Mouse (Mus musculus): ENCODE results near the gene Anks6. TPM values are rescaled to one million over a fixed set of nuclear protein-coding genes. Genes with fewer than 3 reads are reported as not detected.

The Anks6 gene
- total RNA-seq, 2 experiments from 2014 or later, result 0.16 to 0.44 TPM

GRCm38 (mm10) chr4:46991016-46991958 is 65.9 kb downstream of the Anks6 start, which contains the start of gene Gabbr2:
TSS of gene Gabbr2 (minus strand) at chr4:46991873.
- no peak for ATAC-seq (ENCODE audit: poor library complexity, severe bottlenecking)

GRCm38 (mm10) chr4:46990281-46991015 is 66.8 kb downstream of the Anks6 start:
- no peak for ATAC-seq (ENCODE audit: poor library complexity, severe bottlenecking)

GRCm38 (mm10) chr4:46989842-46990241 is 67.4 kb downstream of the Anks6 start:
- ATAC-seq (ENCODE audit: poor library complexity, severe bottlenecking), result peak; percentile 47; the same call in 1 of the 2 replicates

- ATAC-seq (ENCODE audit: poor library complexity, severe bottlenecking), result no peak
These were observed 68.4 kb downstream of the Anks6 start for GRCm38 (mm10) chr4:46988824-46989223.

- ATAC-seq (ENCODE audit: poor library complexity, severe bottlenecking), result no peak
These were observed 69.0 kb downstream of the Anks6 start for GRCm38 (mm10) chr4:46988257-46988656.

GRCm38 (mm10) chr4:46987809-46988208 is 69.4 kb downstream of the Anks6 start:
- ATAC-seq (ENCODE audit: poor library complexity, severe bottlenecking), result no peak

GRCm38 (mm10) chr4:46986054-46986453 is 71.2 kb downstream of the Anks6 start:
- ATAC-seq (ENCODE audit: poor library complexity, severe bottlenecking), result no peak

- ATAC-seq (ENCODE audit: poor library complexity, severe bottlenecking), result no peak
These were observed 74.3 kb downstream of the Anks6 start for GRCm38 (mm10) chr4:46982912-46983311.

- no peak for ATAC-seq (ENCODE audit: poor library complexity, severe bottlenecking)
These were observed 75.1 kb downstream of the Anks6 start for GRCm38 (mm10) chr4:46982094-46982493.

GRCm38 (mm10) chr4:46978371-46978770 is 78.9 kb downstream of the Anks6 start:
- ATAC-seq (ENCODE audit: poor library complexity, severe bottlenecking), result no peak

GRCm38 (mm10) chr4:46977161-46977560 is 80.1 kb downstream of the Anks6 start:
- ATAC-seq (ENCODE audit: poor library complexity, severe bottlenecking), result no peak

GRCm38 (mm10) chr4:46976671-46977071 is 80.6 kb downstream of the Anks6 start:
- ATAC-seq (ENCODE audit: poor library complexity, severe bottlenecking), result no peak

- no peak for ATAC-seq (ENCODE audit: poor library complexity, severe bottlenecking)
These were observed 83.9 kb downstream of the Anks6 start for GRCm38 (mm10) chr4:46973322-46973721.

- ATAC-seq (ENCODE audit: poor library complexity, severe bottlenecking), result no peak
These were observed 89.2 kb downstream of the Anks6 start for GRCm38 (mm10) chr4:46967981-46968380.

- ATAC-seq (ENCODE audit: poor library complexity, severe bottlenecking), result no peak
These were observed 90.7 kb downstream of the Anks6 start for GRCm38 (mm10) chr4:46966551-46966950.

Other genes with a start within 250 kb of the Anks6 start
- 0.02 TPM in 1 of 2 replicates, not detected in the other for gene Gabbr2, start 65.6 kb downstream of the Anks6 start, total RNA-seq (2015)
- gene Gabbr2, start 65.6 kb downstream of the Anks6 start, total RNA-seq (2017), result not detected in 2 replicates
- gene Galnt12, start 34.5 kb upstream of the Anks6 start, total RNA-seq (2015), result 0.84 and 1.5 TPM in 2 replicates
- 2.7 and 3.0 TPM in 2 replicates for gene Galnt12, start 34.5 kb upstream of the Anks6 start, total RNA-seq (2017)
- gene Col15a1, start 150.7 kb upstream of the Anks6 start, total RNA-seq (2015), result not detected in 2 replicates
- 0.04 TPM in 1 of 2 replicates, not detected in the other for gene Col15a1, start 150.7 kb upstream of the Anks6 start, total RNA-seq (2017)

Data from megakaryocyte, adult 5-6 weeks (primary cell).